Mouse (Mus musculus): Measurements from ENCODE around the gene Esp1. TPM values are rescaled to one million over a fixed set of nuclear protein-coding genes. Genes with fewer than 3 reads are reported as not detected.
"Not testable (repeated sequence)": the region's sequence is repeated elsewhere in the genome, so short reads cannot be mapped to it uniquely, and the experiment has no call there.

Esp1 gene
- polyA plus RNA-seq (2015; fragmentation: Nextera tagmentation; extraction: Ambion mirVana): not detected in 2 replicates

- WGBS: 75% methylated on average over 2 of the region's 2 CpGs
- no peak within 1 kb of the TSS for H3K4me3 ChIP-seq (replicated peaks; ENCODE audit: low read length)
Measured at GRCm38 (mm10) chr17:40726820-40727219, at the start of gene Esp1. TSS of gene Esp1 (plus strand) at chr17:40727120.

GRCm38 (mm10) chr17:40716273-40716672, 10.6 kb upstream of the Esp1 start:
- no peaks in the 10 kb centered on the region for H3K36me3 ChIP-seq (ENCODE audit: control insufficient read depth, insufficient read depth, low read length)
- H3K27me3 ChIP-seq (ENCODE audit: control insufficient read depth, insufficient read depth, low read length): no peaks in the 10 kb centered on the region
- ATAC-seq (ENCODE audit: insufficient read depth, low FRiP score): no peak
- no peak overlapping the region for H3K4me2 ChIP-seq (ENCODE audit: low read depth, low read length)
- H3K4me1 ChIP-seq (ENCODE audit: control insufficient read depth, insufficient read depth, low read length): no peaks in the 10 kb centered on the region
- no peak overlapping the region for H3K9ac ChIP-seq (ENCODE audit: low read length)
- H3K4me3 ChIP-seq (replicated peaks; ENCODE audit: low read length): no peak overlapping the region
- H3K27ac ChIP-seq (ENCODE audit: low read length): no peak overlapping the region
- H3K9me3 ChIP-seq (replicated peaks; ENCODE audit: control insufficient read depth, low read length): no peaks in the 10 kb centered on the region

More at GRCm38 (mm10) chr17:40726820-40727219, at the start of gene Esp1:
- no peaks in the 10 kb centered on the region for H3K27me3 ChIP-seq (ENCODE audit: control insufficient read depth, insufficient read depth, low read length)
- H3K27ac ChIP-seq (ENCODE audit: low read length): no peak within 1 kb of the TSS
- H3K9me3 ChIP-seq (replicated peaks; ENCODE audit: control insufficient read depth, low read length): no peaks in the 10 kb centered on the region
- H3K4me1 ChIP-seq (ENCODE audit: control insufficient read depth, insufficient read depth, low read length): no peaks in the 10 kb centered on the region
- H3K4me2 ChIP-seq (ENCODE audit: low read depth, low read length): no peak within 1 kb of the TSS
- H3K9ac ChIP-seq (ENCODE audit: low read length): no peak within 1 kb of the TSS
- no peak for ATAC-seq (ENCODE audit: insufficient read depth, low FRiP score)
- H3K36me3 ChIP-seq (ENCODE audit: control insufficient read depth, insufficient read depth, low read length): no peaks in the 10 kb centered on the region

DNA sequence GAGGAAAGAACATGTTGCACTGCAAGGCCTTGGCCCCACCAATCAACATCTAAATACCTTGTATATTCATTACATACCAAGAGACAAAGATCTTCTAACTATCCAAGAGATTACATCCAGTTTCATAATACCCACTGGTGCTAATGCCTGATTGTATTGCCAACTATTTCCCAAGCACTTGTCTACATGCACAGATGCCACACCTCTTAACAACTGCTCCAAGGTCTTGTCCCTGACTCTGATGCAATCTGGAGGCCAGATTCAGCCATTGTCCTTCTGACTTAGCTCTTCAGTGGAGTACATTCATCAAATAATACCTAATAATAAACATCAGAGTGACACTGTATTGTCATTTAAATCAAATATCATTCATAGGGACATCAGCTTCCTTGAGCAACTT, 9.9 kb upstream of the Esp1 start:
- not testable (repeated sequence) for H3K36me3 ChIP-seq (ENCODE audit: control insufficient read depth, insufficient read depth, low read length); H3K4me2 ChIP-seq (ENCODE audit: low read depth, low read length)

GRCm38 (mm10) chr17:40731296-40731695, 4.4 kb downstream of the Esp1 start:
- H3K4me2 ChIP-seq (ENCODE audit: low read depth, low read length): no peak overlapping the region
- no peak overlapping the region for H3K27ac ChIP-seq (ENCODE audit: low read length)
- H3K9me3 ChIP-seq (replicated peaks; ENCODE audit: control insufficient read depth, low read length): no peaks in the 10 kb centered on the region
- no peaks in the 10 kb centered on the region for H3K4me1 ChIP-seq (ENCODE audit: control insufficient read depth, insufficient read depth, low read length)
- no peaks in the 10 kb centered on the region for H3K36me3 ChIP-seq (ENCODE audit: control insufficient read depth, insufficient read depth, low read length)
- ATAC-seq (ENCODE audit: insufficient read depth, low FRiP score): no peak
- 72% methylated on average over 2 of the region's 2 CpGs for WGBS
- H3K27me3 ChIP-seq (ENCODE audit: control insufficient read depth, insufficient read depth, low read length): no peaks in the 10 kb centered on the region
- H3K4me3 ChIP-seq (replicated peaks; ENCODE audit: low read length): no peak overlapping the region
- H3K9ac ChIP-seq (ENCODE audit: low read length): no peak overlapping the region

More for the DNA sequence above, 9.9 kb upstream of the Esp1 start:
- not testable (repeated sequence) for H3K27ac ChIP-seq (ENCODE audit: low read length); H3K9ac ChIP-seq (ENCODE audit: low read length); H3K9me3 ChIP-seq (replicated peaks; ENCODE audit: control insufficient read depth, low read length); ATAC-seq (ENCODE audit: insufficient read depth, low FRiP score); H3K4me3 ChIP-seq (replicated peaks; ENCODE audit: low read length); H3K4me1 ChIP-seq (ENCODE audit: control insufficient read depth, insufficient read depth, low read length); H3K27me3 ChIP-seq (ENCODE audit: control insufficient read depth, insufficient read depth, low read length)

DNA sequence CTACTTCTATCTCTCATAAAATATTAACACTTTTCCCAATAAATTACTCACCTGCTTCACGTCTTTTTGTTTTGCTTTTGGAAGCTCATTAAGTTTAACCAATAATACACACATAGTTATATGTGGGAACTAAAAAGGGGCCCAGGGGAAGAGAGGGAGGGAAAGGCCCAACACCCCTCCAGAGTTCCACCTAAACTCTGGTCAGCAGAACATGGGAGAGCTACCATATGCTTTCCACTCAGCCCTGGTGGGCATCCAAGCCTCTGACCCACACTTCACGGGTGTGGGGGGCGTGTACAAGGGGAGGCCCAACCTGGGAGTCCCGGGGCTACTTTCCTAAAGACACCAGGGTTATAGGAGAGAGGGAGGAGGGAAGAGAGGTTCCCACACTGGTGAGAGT, 4.8 kb downstream of the Esp1 start:
- no peak for ATAC-seq (ENCODE audit: insufficient read depth, low FRiP score)
- WGBS: 55% methylated on average over 4 of the region's 4 CpGs
- no peaks in the 10 kb centered on the region for H3K27me3 ChIP-seq (ENCODE audit: control insufficient read depth, insufficient read depth, low read length)
- H3K27ac ChIP-seq (ENCODE audit: low read length): no peak overlapping the region
- no peak overlapping the region for H3K4me3 ChIP-seq (replicated peaks; ENCODE audit: low read length)
- H3K36me3 ChIP-seq (ENCODE audit: control insufficient read depth, insufficient read depth, low read length): no peaks in the 10 kb centered on the region
- H3K4me2 ChIP-seq (ENCODE audit: low read depth, low read length): no peak overlapping the region
- H3K4me1 ChIP-seq (ENCODE audit: control insufficient read depth, insufficient read depth, low read length): no peaks in the 10 kb centered on the region
- H3K9me3 ChIP-seq (replicated peaks; ENCODE audit: control insufficient read depth, low read length): no peaks in the 10 kb centered on the region
- no peak overlapping the region for H3K9ac ChIP-seq (ENCODE audit: low read length)

DNA sequence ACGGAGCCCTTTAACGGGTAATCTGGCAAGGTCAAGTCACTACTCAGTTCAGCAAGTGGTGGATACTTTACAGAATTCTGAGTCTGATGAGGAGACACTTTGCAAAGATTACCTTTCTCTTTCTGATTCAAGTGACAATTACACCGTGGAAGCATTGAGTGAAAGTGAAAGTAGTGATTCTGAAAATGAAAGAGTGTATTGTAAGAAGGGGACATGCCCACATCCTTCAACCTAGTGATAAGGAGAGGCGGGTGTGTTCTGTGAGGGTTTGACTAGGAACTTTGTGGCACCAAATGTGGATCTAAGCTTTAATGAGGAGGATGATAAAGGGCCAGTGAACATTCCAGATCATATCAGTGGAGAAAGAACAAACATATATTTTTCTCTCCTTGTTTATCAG, 36.7 kb downstream of the Esp1 start:
- Histone ChIP-seq H3K27ac (ENCODE audit: low read length) (no peak overlapping the region), H3K27me3 (ENCODE audit: control insufficient read depth, insufficient read depth, low read length) (no peaks in the 10 kb centered on the region), H3K4me2 (ENCODE audit: low read depth, low read length) (no peak overlapping the region), H3K4me3 (replicated peaks; ENCODE audit: low read length) (no peak overlapping the region), H3K9me3 (replicated peaks; ENCODE audit: control insufficient read depth, low read length) (no peaks in the 10 kb centered on the region), H3K36me3 (ENCODE audit: control insufficient read depth, insufficient read depth, low read length) (no peaks in the 10 kb centered on the region), H3K9ac (ENCODE audit: low read length) (no peak overlapping the region), H3K4me1 (ENCODE audit: control insufficient read depth, insufficient read depth, low read length) (no peaks in the 10 kb centered on the region)
- 67% methylated on average over 4 of the region's 4 CpGs for WGBS
- ATAC-seq (ENCODE audit: insufficient read depth, low FRiP score): no peak

GRCm38 (mm10) chr17:40767120-40767519, 40.2 kb downstream of the Esp1 start:
- no peak for ATAC-seq (ENCODE audit: insufficient read depth, low FRiP score)
- Histone ChIP-seq H3K4me3 (replicated peaks; ENCODE audit: low read length) (no peak overlapping the region), H3K36me3 (ENCODE audit: control insufficient read depth, insufficient read depth, low read length) (no peaks in the 10 kb centered on the region), H3K4me2 (ENCODE audit: low read depth, low read length) (no peak overlapping the region), H3K4me1 (ENCODE audit: control insufficient read depth, insufficient read depth, low read length) (no peaks in the 10 kb centered on the region), H3K27me3 (ENCODE audit: control insufficient read depth, insufficient read depth, low read length) (no peaks in the 10 kb centered on the region), H3K9ac (ENCODE audit: low read length) (no peak overlapping the region), H3K27ac (ENCODE audit: low read length) (no peak overlapping the region), H3K9me3 (replicated peaks; ENCODE audit: control insufficient read depth, low read length) (no peaks in the 10 kb centered on the region)
- 81% methylated on average over 1 of the region's 1 CpGs for WGBS

Other genes with a start within 250 kb of the Esp1 start
- 1.4 and 1.5 TPM in 2 replicates for gene Esp8, start 207.1 kb upstream of the Esp1 start, polyA plus RNA-seq (2015; fragmentation: Nextera tagmentation; extraction: Ambion mirVana)
- gene Esp6, start 165.6 kb upstream of the Esp1 start, polyA plus RNA-seq (2015; fragmentation: Nextera tagmentation; extraction: Ambion mirVana): not detected in 2 replicates
- not detected in 2 replicates for gene Esp4, start 128.5 kb upstream of the Esp1 start, polyA plus RNA-seq (2015; fragmentation: Nextera tagmentation; extraction: Ambion mirVana)
- not detected in 2 replicates for gene Esp3, start 95.0 kb upstream of the Esp1 start, polyA plus RNA-seq (2015; fragmentation: Nextera tagmentation; extraction: Ambion mirVana)
- gene Crisp2, start 79.9 kb downstream of the Esp1 start, polyA plus RNA-seq (2015; fragmentation: Nextera tagmentation; extraction: Ambion mirVana): not detected in 2 replicates
- 8.5 and 10.6 TPM in 2 replicates for gene Rhag, start 84.0 kb downstream of the Esp1 start, polyA plus RNA-seq (2015; fragmentation: Nextera tagmentation; extraction: Ambion mirVana)
- 6.6 and 6.9 TPM in 2 replicates for gene 9130008F23Rik, start 153.4 kb downstream of the Esp1 start, polyA plus RNA-seq (2015; fragmentation: Nextera tagmentation; extraction: Ambion mirVana)
- gene Glyatl3, start 187.2 kb downstream of the Esp1 start, polyA plus RNA-seq (2015; fragmentation: Nextera tagmentation; extraction: Ambion mirVana): not detected in 2 replicates
- gene Mut, start 207.6 kb downstream of the Esp1 start, polyA plus RNA-seq (2015; fragmentation: Nextera tagmentation; extraction: Ambion mirVana): 42.8 and 44.7 TPM in 2 replicates
- 18.6 TPM in 2 replicates for gene Cenpq, start 207.9 kb downstream of the Esp1 start, polyA plus RNA-seq (2015; fragmentation: Nextera tagmentation; extraction: Ambion mirVana)

Measured in stomach, embryonic 16.5 days (tissue).